Mouse (Mus musculus) megakaryocyte-erythroid progenitor cell, adult 5-6 weeks (primary cell): ENCODE data around the gene Cenpb. TPM values are rescaled to one million over a fixed set of nuclear protein-coding genes. Genes with fewer than 3 reads are reported as not detected.
"Not testable (repeated sequence)": the region's sequence is repeated elsewhere in the genome, so short reads cannot be mapped to it uniquely, and the experiment has no call there.

Source experiments
- ATAC-seq: replicated peaks from 2 replicates; pipeline ENCODE4 v1.8.0; 2016; ENCODE audit warnings: mild to moderate bottlenecking, inconsistent platforms; ENCODE audit not compliant: severe bottlenecking, poor library complexity, low FRiP score, low TSS enrichment
- total RNA-seq, 2 experiments: library from RNA; stranded (forward) in 1 of 2; stranded (reverse) in 1 of 2; fragments of 200-1000, 215-1000 nt in 1 of 2; fragments of >200 nt in 1 of 2; fragmentation: Nextera tagmentation in 1 of 2; gene quantifications; 2 replicates each; pipeline ENCODE4 v1.2.3; 2014 to 2017

The Cenpb gene
- total RNA-seq (2014; fragmentation: Nextera tagmentation) = 8.0 and 8.8 TPM in 2 replicates
- total RNA-seq (2017) = 6.8 and 10.8 TPM in 2 replicates

DNA sequence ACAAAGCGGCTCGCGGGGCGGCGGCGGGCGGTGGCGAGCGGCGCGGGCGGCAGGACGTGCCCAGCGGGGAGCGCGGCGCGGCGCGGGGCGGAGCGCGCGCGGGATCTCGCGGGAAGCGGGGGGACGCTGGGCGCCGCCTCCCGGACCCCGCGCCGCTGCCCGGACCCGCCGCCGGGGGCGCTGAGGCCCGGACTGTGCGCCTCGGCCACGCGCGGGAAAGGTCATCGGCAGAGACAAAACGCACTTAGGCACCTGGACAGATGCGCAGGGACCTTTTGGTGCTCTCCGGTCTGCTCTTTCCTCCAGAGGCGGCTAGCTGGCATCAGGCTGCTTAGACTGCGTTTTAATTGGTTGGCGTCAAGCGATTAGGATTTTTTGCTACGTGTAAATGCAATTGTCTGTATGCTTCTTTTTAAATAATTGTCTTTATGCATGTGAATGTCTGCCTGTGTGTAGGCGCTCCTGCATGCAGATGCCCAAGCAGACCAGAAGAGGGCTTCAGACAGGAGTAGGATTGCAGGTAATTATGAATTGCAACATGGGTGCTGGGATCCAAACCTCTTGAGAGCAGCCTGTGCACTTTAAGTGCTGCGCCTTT lies at the start of gene Cenpb:
Gene Cenpb, minus strand, starts transcription at position 78 of the 598 bp plus-strand sequence.
- peak; percentile 48 for ATAC-seq

- ATAC-seq = no peak
Measured at GRCm38 (mm10) chr2:131227243-131227642, 47.4 kb upstream of the Cenpb start.

- ATAC-seq = not testable (repeated sequence)
Measured at GRCm38 (mm10) chr2:131226669-131227068, 46.8 kb upstream of the Cenpb start.

DNA sequence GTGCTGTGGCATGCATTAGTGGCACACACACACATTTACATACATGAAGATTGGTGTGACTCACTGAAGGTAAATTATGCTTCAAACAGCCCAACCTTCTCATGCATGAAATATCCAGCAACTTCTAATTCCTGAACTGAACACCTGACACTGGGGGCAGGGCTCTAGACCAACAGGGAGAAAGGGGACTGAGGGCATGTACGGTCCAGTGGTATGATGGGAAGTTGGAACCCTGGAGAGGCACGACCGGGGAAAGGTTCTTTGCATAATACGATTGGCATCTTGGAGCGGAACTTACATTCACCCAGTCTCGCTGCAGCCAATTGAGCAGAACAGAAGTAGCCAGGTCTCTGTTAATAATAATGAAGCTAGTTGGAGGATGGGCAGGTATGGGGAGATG lies 45.3 kb upstream of the Cenpb start:
- ATAC-seq = no peak

DNA sequence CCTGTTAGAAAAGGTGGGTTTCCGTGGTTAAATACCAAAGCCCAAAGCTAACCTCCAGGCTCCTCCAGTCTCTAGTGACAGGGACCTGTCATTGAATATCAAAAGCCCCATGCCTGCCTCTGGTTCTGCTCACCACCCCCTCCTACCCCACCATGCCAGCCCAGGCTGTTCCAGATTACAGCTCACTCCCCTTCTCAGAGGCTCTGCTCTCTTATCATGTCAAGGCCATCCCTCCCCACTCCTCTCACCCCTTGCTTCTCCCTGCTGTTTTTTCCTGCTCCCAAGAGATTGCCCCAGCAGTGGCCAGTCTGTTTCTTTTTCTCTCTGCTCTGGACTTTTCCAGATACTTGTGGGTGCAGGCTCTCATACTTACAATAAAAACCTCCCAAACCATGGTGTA lies 43.7 kb upstream of the Cenpb start:
- ATAC-seq = peak; percentile 98

- ATAC-seq = peak; percentile 46
Measured at GRCm38 (mm10) chr2:131222562-131222961, 42.7 kb upstream of the Cenpb start.

DNA sequence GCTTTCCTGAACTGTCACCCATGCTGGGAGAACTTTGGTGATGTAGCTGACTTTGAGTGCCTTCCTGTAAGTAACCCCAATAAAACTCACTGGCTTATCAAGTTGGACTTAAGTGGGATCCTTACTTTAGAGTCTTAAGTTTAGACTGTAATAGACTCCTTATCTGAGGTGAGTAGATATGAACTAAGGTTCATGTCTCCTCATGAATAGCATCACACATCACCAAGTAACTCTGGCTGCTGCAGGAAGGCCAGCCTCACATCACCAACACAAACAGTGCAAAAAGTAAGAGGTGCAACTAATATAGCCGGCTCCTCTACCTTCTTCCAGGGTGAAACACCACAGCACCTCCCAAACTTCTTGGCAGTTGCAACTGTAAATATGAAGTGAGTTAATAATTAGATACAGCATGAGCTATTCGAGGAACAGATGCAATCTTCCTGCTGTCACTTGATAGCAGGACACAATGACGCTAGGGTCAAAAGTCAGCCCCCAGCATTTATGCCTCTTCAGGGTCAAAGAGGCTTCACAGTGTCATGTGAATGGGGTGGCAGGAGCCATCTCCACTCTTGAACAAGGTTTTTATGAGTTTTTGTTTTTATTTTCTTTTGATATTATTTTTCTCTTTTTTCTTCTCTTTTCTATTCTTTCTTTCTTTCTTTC lies 42.1 kb upstream of the Cenpb start:
- ATAC-seq = no peak

DNA sequence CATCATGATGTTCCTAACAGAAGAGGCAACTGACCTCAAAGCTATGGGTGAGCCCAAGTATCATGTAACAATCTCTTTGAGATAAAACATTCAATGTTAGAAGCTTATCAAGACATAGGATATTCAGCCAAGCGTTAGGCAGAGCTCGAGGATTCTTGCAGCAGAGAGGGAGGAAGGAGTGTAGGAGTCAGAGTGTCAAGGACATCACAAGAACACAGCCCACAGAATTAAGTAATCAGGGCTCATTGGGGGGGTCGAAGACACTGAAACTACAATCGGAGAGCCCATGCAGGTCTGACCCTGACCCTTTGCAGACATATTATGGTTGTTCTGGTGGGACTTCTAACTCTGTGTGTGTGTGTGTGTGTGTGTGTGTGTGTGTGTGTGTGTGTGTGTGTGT lies 40.2 kb upstream of the Cenpb start:
- ATAC-seq = no peak

DNA sequence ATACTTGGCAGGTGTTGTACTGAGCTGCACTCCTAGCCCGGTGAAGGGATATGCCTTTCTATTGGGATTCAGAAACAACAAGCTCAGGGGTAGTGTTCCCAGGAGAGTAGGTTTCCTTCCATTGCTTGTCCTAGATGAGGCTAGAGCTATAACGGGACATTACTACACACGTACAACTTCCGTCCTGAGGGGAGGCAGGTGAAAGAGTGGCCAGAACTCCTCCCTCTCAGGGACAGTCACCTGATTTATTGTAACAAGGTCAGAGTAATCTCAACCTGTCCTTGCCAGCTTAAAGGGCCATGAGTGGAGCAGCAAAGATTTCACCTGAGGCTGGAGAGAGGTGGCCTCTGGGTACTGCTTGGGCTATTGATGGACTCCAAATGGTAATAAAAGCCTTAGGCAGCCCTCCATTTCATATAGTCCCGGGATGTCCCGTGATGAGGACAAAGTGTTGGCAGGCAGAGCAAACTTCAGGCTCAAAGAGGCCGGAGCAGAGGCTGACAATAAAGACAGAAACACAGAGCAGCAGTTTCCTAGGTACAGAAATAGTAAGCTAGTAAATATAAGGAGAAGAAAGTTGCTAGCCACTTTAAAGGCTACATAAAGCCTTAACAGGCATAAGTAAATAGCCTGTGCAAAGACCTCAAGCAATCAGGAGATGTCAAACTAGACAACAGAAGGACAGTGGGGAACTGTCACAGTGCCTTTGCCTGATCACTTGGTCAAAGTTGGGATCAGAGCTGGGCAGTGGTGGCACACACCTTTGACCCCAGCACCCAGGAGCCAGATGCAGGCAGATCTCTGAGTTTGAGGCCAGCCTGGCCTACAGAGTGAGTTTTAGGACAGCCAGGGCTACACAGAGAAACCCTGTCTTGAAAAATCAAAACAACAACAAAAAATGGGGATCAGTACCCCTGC lies 36.3 kb upstream of the Cenpb start:
- ATAC-seq = no peak

DNA sequence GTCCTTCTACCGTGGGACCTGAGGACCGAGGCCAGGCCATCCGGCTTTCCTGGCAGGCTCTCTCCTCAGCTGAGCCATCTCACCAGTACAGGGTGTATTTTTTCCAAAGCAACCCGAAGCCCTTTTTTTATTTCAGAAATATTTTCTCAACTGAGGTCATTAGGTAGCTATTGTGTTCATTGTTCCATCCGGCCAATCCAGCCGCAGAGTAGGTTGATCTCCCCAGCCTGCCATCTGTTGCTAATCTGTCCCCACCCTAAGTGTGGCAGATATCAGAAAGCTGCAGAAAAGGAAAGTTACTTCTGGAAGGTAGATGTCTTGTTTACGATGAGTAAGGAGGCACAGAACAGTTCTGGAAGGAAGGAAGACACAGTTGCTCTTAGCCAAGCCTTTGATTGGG lies 33.9 kb upstream of the Cenpb start:
- peak; percentile 60 for ATAC-seq

DNA sequence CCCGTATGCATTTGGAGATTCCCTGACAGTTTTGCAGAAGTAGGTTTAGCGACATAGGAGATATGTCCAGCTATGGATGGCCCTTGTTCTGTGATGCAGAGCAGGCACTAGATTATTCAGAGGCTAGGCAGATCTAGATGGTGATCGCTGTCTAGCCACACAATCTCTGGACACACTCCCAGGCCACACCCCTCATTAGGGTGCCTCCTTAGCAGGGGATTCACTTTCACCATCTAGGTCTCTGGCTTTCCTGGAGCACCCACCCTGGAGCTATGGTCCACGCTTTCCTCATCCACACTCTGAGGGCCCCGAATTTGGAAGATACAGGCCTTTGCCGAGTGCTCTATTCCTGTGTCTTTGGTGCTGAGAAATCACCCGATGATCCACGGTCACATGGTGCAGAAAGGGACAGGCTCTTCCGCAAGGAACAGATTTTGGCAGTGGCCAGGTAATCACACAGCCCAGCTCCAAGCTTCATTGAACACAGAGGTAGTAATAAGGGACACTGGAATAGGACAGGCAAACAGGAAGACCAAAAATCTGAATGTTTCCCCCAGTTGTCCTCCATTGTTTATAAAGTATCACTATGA lies 31.3 kb upstream of the Cenpb start:
- no peak for ATAC-seq

DNA sequence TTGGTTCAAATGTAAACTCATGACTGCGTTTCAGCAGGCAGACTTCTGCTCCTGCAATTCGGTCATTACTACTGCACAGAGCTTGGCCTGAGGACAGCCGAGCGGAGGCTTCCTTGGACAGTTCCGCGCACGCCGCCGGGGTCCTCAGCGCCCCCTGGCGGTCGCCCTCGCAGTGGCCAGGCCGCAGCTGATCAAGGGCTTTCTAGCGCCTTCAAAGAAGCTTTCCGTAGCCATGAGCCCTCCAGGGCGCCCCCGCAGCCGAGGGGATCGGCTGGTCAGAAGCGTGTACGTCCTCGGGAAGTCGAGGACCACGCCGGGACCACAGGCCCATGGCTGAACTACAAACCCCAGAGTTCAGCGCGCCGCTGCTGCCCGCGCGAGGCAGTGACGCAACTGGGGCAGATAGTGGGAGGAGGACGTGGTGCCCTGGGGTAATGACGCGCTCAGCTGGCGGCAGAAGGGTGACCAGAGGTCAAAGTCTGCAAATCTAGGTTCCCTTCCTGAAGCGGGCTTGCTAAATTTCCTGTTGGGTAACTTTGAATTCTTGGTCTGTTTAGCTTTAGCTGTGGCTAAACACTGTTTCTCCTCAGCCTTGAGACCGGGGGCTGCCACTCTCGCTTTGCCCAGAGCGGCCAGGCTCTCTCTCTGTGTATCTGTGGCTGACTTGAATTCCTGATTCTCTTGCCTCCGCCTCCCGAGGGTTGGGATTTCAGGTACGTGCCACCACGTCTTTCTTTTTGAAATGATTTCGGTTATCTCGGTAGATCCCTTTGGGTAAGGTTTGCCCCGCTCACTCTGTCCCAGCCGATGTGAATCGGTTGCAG lies 30.3 kb upstream of the Cenpb start:
- ATAC-seq = peak; percentile 63

- peak; percentile 46 for ATAC-seq
Measured at GRCm38 (mm10) chr2:131209125-131209795, 29.4 kb upstream of the Cenpb start.

DNA sequence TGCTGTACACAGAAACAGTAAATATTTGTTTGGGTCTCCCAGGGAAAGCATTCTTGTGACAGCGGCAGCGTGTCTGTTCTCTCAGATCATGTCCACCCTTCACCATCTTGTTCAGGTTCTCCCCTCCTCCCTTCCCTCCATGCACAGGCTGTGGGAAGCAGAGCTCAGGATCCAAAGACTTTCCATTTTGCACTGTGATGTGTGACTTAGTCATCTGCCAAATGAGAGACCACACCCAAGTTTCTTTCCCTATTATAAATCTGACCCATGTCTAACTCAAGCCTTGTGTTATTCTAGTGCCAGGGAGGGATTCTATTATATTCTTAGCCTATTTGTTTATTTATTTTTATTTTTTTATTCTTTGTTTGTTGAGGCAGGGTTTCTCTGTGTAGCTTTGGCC lies 28.5 kb upstream of the Cenpb start:
- no peak for ATAC-seq

GRCm38 (mm10) chr2:131206778-131207177 lies 26.9 kb upstream of the Cenpb start, which contains the start of gene Ap5s1:
Ap5s1 (plus strand) TSS chr2:131207078.
- ATAC-seq = no peak

DNA sequence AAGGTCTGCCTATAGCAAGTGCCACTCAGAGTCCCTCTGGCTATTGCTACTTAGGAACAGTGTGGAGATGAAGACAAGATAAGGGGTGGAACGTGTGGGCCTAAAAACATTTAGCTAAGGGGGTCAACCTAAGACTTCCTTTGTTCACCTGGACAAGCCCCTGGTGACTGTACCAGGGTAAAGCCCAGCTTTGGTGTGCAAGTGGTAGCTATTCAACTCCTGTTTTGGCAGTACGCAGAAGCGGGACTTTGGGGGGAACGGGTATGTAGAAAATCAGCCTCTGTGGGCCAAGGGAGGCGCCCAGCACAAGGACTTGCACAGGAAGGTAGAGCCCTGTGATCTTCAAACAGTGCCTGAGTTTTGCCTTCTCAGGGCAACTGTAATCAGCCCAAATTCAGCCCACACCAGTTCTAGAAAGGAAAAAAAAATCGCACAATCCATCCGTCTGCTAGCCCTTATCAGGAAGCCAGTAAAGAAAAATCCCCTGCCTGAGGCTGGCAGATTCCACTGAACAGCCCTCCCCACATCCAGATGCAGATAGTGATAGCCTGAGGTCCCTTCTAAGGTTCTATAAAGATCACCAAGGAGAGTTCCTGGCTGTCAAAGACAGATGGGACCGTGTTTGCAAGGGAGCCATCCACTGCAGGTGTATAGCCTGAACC lies 25.8 kb upstream of the Cenpb start:
- ATAC-seq = peak; percentile 66

DNA sequence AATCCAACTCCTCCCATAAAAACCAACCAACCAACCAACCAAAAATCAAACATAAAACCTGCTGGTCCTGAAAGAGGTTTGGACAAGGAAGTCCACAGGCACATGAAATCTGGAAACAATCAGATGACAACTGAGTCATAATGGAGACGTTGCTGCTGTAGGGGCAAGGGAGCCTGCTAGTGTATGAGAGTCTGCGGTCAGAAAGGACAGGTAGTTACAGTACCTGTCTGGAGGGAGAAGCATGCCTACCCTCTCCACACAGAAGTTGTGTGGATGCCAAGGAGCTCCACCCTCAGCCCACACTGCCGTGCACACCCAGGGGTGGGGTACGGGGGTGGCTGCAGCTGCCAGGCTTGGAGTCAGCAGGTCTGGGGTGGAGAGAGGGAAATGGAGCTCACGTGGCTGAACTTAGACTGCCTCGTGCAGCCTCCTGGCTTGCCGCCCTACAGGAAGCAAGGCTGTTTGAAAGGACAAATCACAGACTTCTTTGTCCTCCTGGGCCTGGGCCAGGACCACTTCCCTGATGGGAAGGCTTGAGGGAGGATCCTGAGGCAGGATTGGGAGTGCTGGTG lies 24.6 kb upstream of the Cenpb start:
- no peak for ATAC-seq
